Mouse (Mus musculus): ENCODE data around the gene Nt5c.
"Not testable (repeated sequence)": the region's sequence is repeated elsewhere in the genome, so short reads cannot be mapped to it uniquely, and the experiment has no call there.

The Nt5c gene

GRCm38 (mm10) chr11:115467217-115467618, 24.4 kb downstream of the Nt5c start:
- DNase-seq (ENCODE audit: low read depth): no peak

- no peak for DNase-seq (ENCODE audit: low read depth)
Measured at GRCm38 (mm10) chr11:115464851-115465250, 26.8 kb downstream of the Nt5c start.

GRCm38 (mm10) chr11:115463397-115463796, 28.3 kb downstream of the Nt5c start:
- no peak for DNase-seq (ENCODE audit: low read depth)

GRCm38 (mm10) chr11:115462243-115462891, 29.3 kb downstream of the Nt5c start, which contains the start of gene Slc16a5:
TSS of gene Slc16a5 (plus strand) at chr11:115462474.
- DNase-seq (ENCODE audit: low read depth): no peak

GRCm38 (mm10) chr11:115461846-115462242, 29.8 kb downstream of the Nt5c start:
- no peak for DNase-seq (ENCODE audit: low read depth)

- no peak for DNase-seq (ENCODE audit: low read depth)
Measured at GRCm38 (mm10) chr11:115460976-115461375, 30.7 kb downstream of the Nt5c start.

- no peak for DNase-seq (ENCODE audit: low read depth)
Measured at GRCm38 (mm10) chr11:115457405-115457804, 34.3 kb downstream of the Nt5c start.

- no peak for DNase-seq (ENCODE audit: low read depth)
Measured at GRCm38 (mm10) chr11:115456182-115456581, 35.5 kb downstream of the Nt5c start.

GRCm38 (mm10) chr11:115455619-115456018, 36.0 kb downstream of the Nt5c start:
- no peak for DNase-seq (ENCODE audit: low read depth)

- DNase-seq (ENCODE audit: low read depth): not testable (repeated sequence)
Measured at GRCm38 (mm10) chr11:115454822-115455221, 36.8 kb downstream of the Nt5c start.

GRCm38 (mm10) chr11:115453306-115453705, 38.4 kb downstream of the Nt5c start:
- no peak for DNase-seq (ENCODE audit: low read depth)

GRCm38 (mm10) chr11:115452281-115452860, 39.3 kb downstream of the Nt5c start:
- no peak for DNase-seq (ENCODE audit: low read depth)

GRCm38 (mm10) chr11:115451781-115452241, 39.9 kb downstream of the Nt5c start:
- DNase-seq (ENCODE audit: low read depth): no peak

- DNase-seq (ENCODE audit: low read depth): no peak
Measured at GRCm38 (mm10) chr11:115450176-115450575, 41.5 kb downstream of the Nt5c start.

- DNase-seq (ENCODE audit: low read depth): no peak
Measured at GRCm38 (mm10) chr11:115448998-115449397, 42.7 kb downstream of the Nt5c start.

- DNase-seq (ENCODE audit: low read depth): no peak
Measured at GRCm38 (mm10) chr11:115448075-115448474, 43.6 kb downstream of the Nt5c start.

- no peak for DNase-seq (ENCODE audit: low read depth)
Measured at GRCm38 (mm10) chr11:115447321-115447885, 44.3 kb downstream of the Nt5c start.

GRCm38 (mm10) chr11:115446906-115447305, 44.8 kb downstream of the Nt5c start:
- DNase-seq (ENCODE audit: low read depth): no peak

GRCm38 (mm10) chr11:115441417-115441816, 50.2 kb downstream of the Nt5c start:
- no peak for DNase-seq (ENCODE audit: low read depth)
